Mouse (Mus musculus) liver, embryonic 13.5 days (tissue): ENCODE data around the gene Gm20671. TPM values are rescaled to one million over a fixed set of nuclear protein-coding genes. Genes with fewer than 3 reads are reported as not detected.
"Not testable (repeated sequence)": the region's sequence is repeated elsewhere in the genome, so short reads cannot be mapped to it uniquely, and the experiment has no call there.

Experiments used
- ATAC-seq: fragments of 200-750 bp; cut with Nextera tagmentation; 2 replicates; pipeline ENCODE4 v1.8.0; 2017; ENCODE audit warnings: low read depth, mild to moderate bottlenecking, moderate number of reproducible peaks, moderate library complexity
- DNase-seq: peaks from one replicate; pipeline ENCODE4 v3.0.0; 2022
- H3K27ac ChIP-seq: fragments of 300-500 bp; sonication (generic); 2 replicates; pipeline ENCODE4 v1.5.1; 2015; ENCODE audit warnings: moderate library complexity, mild to moderate bottlenecking, inconsistent platforms
- H3K27me3 ChIP-seq: fragments of 300-500 bp; sonication (generic); 2 replicates; pipeline ENCODE4 v1.6.1; 2015; ENCODE audit warnings: mild to moderate bottlenecking, inconsistent platforms
- H3K36me3 ChIP-seq: fragments of 300-500 bp; sonication (generic); 2 replicates; pipeline ENCODE4 v1.6.1; 2015; ENCODE audit warnings: mild to moderate bottlenecking, inconsistent platforms
- H3K4me1 ChIP-seq: fragments of 300-500 bp; sonication (generic); replicated peaks from 2 replicates; pipeline ENCODE4 v1.6.1; 2015; ENCODE audit warnings: inconsistent platforms
- H3K4me2 ChIP-seq: fragments of 300-500 bp; sonication (generic); 2 replicates; pipeline ENCODE4 v1.6.1; 2015; ENCODE audit warnings: inconsistent platforms, mild to moderate bottlenecking, moderate library complexity
- H3K4me3 ChIP-seq: fragments of 300-500 bp; sonication (generic); replicated peaks from 2 replicates; pipeline ENCODE4 v1.5.1; 2015; ENCODE audit warnings: mild to moderate bottlenecking, inconsistent platforms
- H3K9ac ChIP-seq: fragments of 300-500 bp; sonication (generic); 2 replicates; pipeline ENCODE4 v1.6.1; 2015; ENCODE audit warnings: mild to moderate bottlenecking, inconsistent platforms
- H3K9me3 ChIP-seq: fragments of 300-500 bp; sonication (generic); replicated peaks from 2 replicates; pipeline ENCODE4 v1.6.1; 2016; ENCODE audit warnings: inconsistent platforms
- WGBS: fragments of 180-500 bp; shearing (Covaris S2); methylation state at CpG from one replicate; pipeline ENCODE4 v1.1.7; 2015; ENCODE audit not compliant: insufficient replicate concordance; 5-methylcytosine and 5-hydroxymethylcytosine counted together
- polyA plus RNA-seq: library from polyadenylated mRNA; unstranded; fragments of >200 nt; fragmentation: Nextera tagmentation; extraction: Ambion mirVana; gene quantifications from 2 replicates; pipeline ENCODE4 v1.2.1, GENCODE M21; 2015

Gene Gm20671
- polyA plus RNA-seq: not detected in 2 replicates

- H3K9ac ChIP-seq: no peak within 1 kb of the TSS
- H3K4me3 ChIP-seq: no peak within 1 kb of the TSS
- no peaks in the 10 kb centered on the region for H3K27me3 ChIP-seq
- peaks cover 85% of the 10 kb centered on the region for H3K36me3 ChIP-seq
- H3K4me1 ChIP-seq: no peaks in the 10 kb centered on the region
- H3K4me2 ChIP-seq: no peak within 1 kb of the TSS
- no peak for ATAC-seq
- no peaks in the 10 kb centered on the region for H3K9me3 ChIP-seq
- no peak for DNase-seq
- WGBS: 86% methylated on average over 7 of the region's 7 CpGs
- no peak within 1 kb of the TSS for H3K27ac ChIP-seq
Measured at GRCm38 (mm10) chr5:32827009-32827408, at the start of gene Gm20671. Gene Gm20671 (minus strand): TSS chr5:32827109.

GRCm38 (mm10) chr5:32872346-32872745 lies 45.4 kb upstream of the Gm20671 start:
- Histone ChIP-seq H3K36me3 (peaks cover 48% of the 10 kb centered on the region), H3K27ac (no peak overlapping the region), H3K9me3 (no peaks in the 10 kb centered on the region), H3K4me1 (no peaks in the 10 kb centered on the region), H3K27me3 (no peaks in the 10 kb centered on the region), H3K4me2 (no peak overlapping the region), H3K9ac (no peak overlapping the region), H3K4me3 (no peak overlapping the region)
- ATAC-seq (no peak), DNase-seq (no peak)
- WGBS: 90% methylated on average over 5 of the region's 5 CpGs

- Histone ChIP-seq H3K4me3 (no peak overlapping the region), H3K9me3 (no peaks in the 10 kb centered on the region), H3K9ac (no peak overlapping the region), H3K27me3 (no peaks in the 10 kb centered on the region), H3K27ac (no peak overlapping the region), H3K4me1 (peaks cover 9% of the 10 kb centered on the region), H3K4me2 (no peak overlapping the region), H3K36me3 (peaks cover 36% of the 10 kb centered on the region)
- DNase-seq: no peak
- whole genome bisulfite sequencing: 88% methylated on average over 5 of the region's 5 CpGs
- ATAC-seq: no peak
Measured at GRCm38 (mm10) chr5:32869389-32870024, 42.6 kb upstream of the Gm20671 start.

GRCm38 (mm10) chr5:32863253-32864228 lies 36.6 kb upstream of the Gm20671 start, which contains the start of gene Depdc5:
Gene Depdc5 (plus strand): TSS chr5:32863701.
- Histone ChIP-seq H3K4me2 (peak within 1 kb of the TSS; percentile 91), H3K9ac (peak within 1 kb of the TSS; percentile 93), H3K4me3 (peak within 1 kb of the TSS; percentile 88), H3K27ac (peak within 1 kb of the TSS; percentile 88), H3K4me1 (peaks cover 26% of the 10 kb centered on the region), H3K36me3 (peaks cover 9% of the 10 kb centered on the region; the same call in 1 of the 2 replicates), H3K9me3 (no peaks in the 10 kb centered on the region), H3K27me3 (no peaks in the 10 kb centered on the region)
- WGBS: 1% methylated on average over 64 of the region's 64 CpGs
- ATAC-seq (peak; percentile 98), DNase-seq (peak; percentile 94)

GRCm38 (mm10) chr5:32862469-32863132 lies 35.7 kb upstream of the Gm20671 start:
- DNase-seq (no peak), ATAC-seq (no peak)
- Histone ChIP-seq H3K4me3 (peak overlapping the region; percentile 88), H3K4me2 (peak overlapping the region; percentile 91), H3K9me3 (no peaks in the 10 kb centered on the region), H3K4me1 (peaks cover 31% of the 10 kb centered on the region), H3K27ac (peak overlapping the region; percentile 88), H3K36me3 (peaks cover under 1% of the 10 kb centered on the region; the same call in 1 of the 2 replicates), H3K27me3 (no peaks in the 10 kb centered on the region), H3K9ac (peak overlapping the region; percentile 72; the same call in 1 of the 2 replicates)
- 61% methylated on average over 6 of the region's 6 CpGs for WGBS

- ATAC-seq: no peak
- DNase-seq: no peak
- H3K9me3 ChIP-seq: no peaks in the 10 kb centered on the region
- no peaks in the 10 kb centered on the region for H3K36me3 ChIP-seq
- H3K9ac ChIP-seq: no peak overlapping the region
- peaks cover 36% of the 10 kb centered on the region for H3K4me1 ChIP-seq
- H3K4me2 ChIP-seq: no peak overlapping the region
- H3K4me3 ChIP-seq: no peak overlapping the region
- H3K27ac ChIP-seq: no peak overlapping the region
- no peaks in the 10 kb centered on the region for H3K27me3 ChIP-seq
- WGBS: 87% methylated on average over 1 of the region's 1 CpGs
Measured at GRCm38 (mm10) chr5:32861082-32861481, 34.2 kb upstream of the Gm20671 start.

GRCm38 (mm10) chr5:32857781-32858220 lies 30.9 kb upstream of the Gm20671 start:
- WGBS: 5% methylated on average over 6 of the region's 6 CpGs
- ATAC-seq (no peak), DNase-seq (no peak)
- H3K9me3 ChIP-seq: no peaks in the 10 kb centered on the region
- peak overlapping the region; percentile 65 for H3K9ac ChIP-seq
- no peaks in the 10 kb centered on the region for H3K27me3 ChIP-seq
- no peaks in the 10 kb centered on the region for H3K36me3 ChIP-seq
- peaks cover 35% of the 10 kb centered on the region for H3K4me1 ChIP-seq
- H3K4me3 ChIP-seq: peak overlapping the region; percentile 56
- H3K27ac ChIP-seq: peak overlapping the region; percentile 18; the same call in 1 of the 2 replicates
- peak overlapping the region; percentile 66 for H3K4me2 ChIP-seq

- not testable (repeated sequence) for DNase-seq, H3K27ac ChIP-seq, H3K9ac ChIP-seq, H3K4me2 ChIP-seq, H3K9me3 ChIP-seq, H3K4me3 ChIP-seq, ATAC-seq, H3K36me3 ChIP-seq, H3K27me3 ChIP-seq
- WGBS: 85% methylated on average over 3 of the region's 3 CpGs
- H3K4me1 ChIP-seq: peaks cover 47% of the 10 kb centered on the region
Measured at GRCm38 (mm10) chr5:32855274-32855673, 28.4 kb upstream of the Gm20671 start.

GRCm38 (mm10) chr5:32854818-32855217 lies 27.9 kb upstream of the Gm20671 start:
- peaks cover 50% of the 10 kb centered on the region for H3K4me1 ChIP-seq
- peak overlapping the region; percentile 99; the same call in 1 of the 2 replicates for H3K4me3 ChIP-seq
- H3K4me2 ChIP-seq: peak overlapping the region; percentile 86
- DNase-seq: no peak
- 80% methylated on average over 4 of the region's 4 CpGs for WGBS
- no peak for ATAC-seq
- no peaks in the 10 kb centered on the region for H3K9me3 ChIP-seq
- no peaks in the 10 kb centered on the region for H3K27me3 ChIP-seq
- peaks cover 11% of the 10 kb centered on the region for H3K36me3 ChIP-seq
- no peak overlapping the region for H3K9ac ChIP-seq
- H3K27ac ChIP-seq: peak overlapping the region; percentile 16; the same call in 1 of the 2 replicates

GRCm38 (mm10) chr5:32853731-32854507 lies 27.0 kb upstream of the Gm20671 start, which contains the start of gene Prr14l:
Gene Prr14l (minus strand): TSS chr5:32854256.
- H3K27ac ChIP-seq: peak within 1 kb of the TSS; percentile 90
- peak within 1 kb of the TSS; percentile 86 for H3K4me2 ChIP-seq
- no peaks in the 10 kb centered on the region for H3K27me3 ChIP-seq
- WGBS: under 1% methylated on average over 51 of the region's 51 CpGs
- H3K36me3 ChIP-seq: peaks cover 11% of the 10 kb centered on the region
- DNase-seq (peak; percentile 92), ATAC-seq (peak; percentile 95)
- peaks cover 56% of the 10 kb centered on the region for H3K4me1 ChIP-seq
- no peaks in the 10 kb centered on the region for H3K9me3 ChIP-seq
- peak within 1 kb of the TSS; percentile 99 for H3K4me3 ChIP-seq
- H3K9ac ChIP-seq: peak within 1 kb of the TSS; percentile 99
